In the genomic region with DNA sequence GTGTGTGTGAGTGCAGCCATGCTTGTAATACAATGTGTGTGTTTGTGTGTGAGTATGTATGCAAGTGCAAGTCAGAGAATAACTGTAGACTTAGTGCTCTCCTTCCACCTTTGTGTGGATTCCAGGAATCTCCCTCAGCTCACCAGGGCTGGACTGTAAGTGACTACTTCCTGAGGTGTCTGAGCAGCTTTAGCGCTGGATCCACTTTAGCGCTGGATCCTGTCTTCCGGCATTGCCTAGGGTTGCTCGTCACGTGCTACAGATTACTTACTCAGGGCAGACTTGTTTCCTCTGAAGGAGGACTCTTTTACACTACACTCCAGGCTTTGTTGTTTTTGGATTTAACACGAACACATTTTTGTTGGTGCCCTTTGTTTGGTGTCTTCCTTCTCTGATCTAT, we compare ENCODE assay signal across 24 mouse cellular contexts. TPM values are rescaled to one million over a fixed set of nuclear protein-coding genes. Genes with fewer than 3 reads are reported as not detected.
DNase-seq lines count a peak whose midpoint lies in the region; ATAC-seq and TF ChIP-seq lines count a peak whose summit lies in the region.
"Had no signal": no experiment of that assay in that cellular context is flagged by ENCODE, and none has a peak within 500 bp of the region (broad histone marks: within the 10 kb centered on the region; RNA-seq: fewer than 3 reads in every experiment).

No protein-coding gene starts in this region.

- no peak overlapping the region for H3K9ac ChIP-seq in intestine, embryonic 16.5 days (ENCODE audit: low read depth, low read length)
- H3K9ac ChIP-seq in intestine, postnatal 0 days (ENCODE audit: low read depth, low read length): no peak overlapping the region
- H3K9ac ChIP-seq in neural tube, embryonic 13.5 days: no peak overlapping the region
- no peak overlapping the region for H3K9ac ChIP-seq in neural tube, embryonic 15.5 days (replicated peaks)
- H3K9ac ChIP-seq: hindbrain, embryonic 13.5 days; liver, embryonic 15.5 days; neural tube, embryonic 12.5 days; stomach, embryonic 15.5 days had no signal

- TF ChIP-seq CTCF in intestine, postnatal 0 days (IDR thresholded peaks at IDR 0.05; ENCODE audit: low read depth): no peak

- H3K36me3 ChIP-seq in intestine, embryonic 16.5 days (ENCODE audit: control insufficient read depth, insufficient read depth, low read length): no peaks in the 10 kb centered on the region
- no peaks in the 10 kb centered on the region for H3K36me3 ChIP-seq in intestine, postnatal 0 days (ENCODE audit: control insufficient read depth, insufficient read depth)
- H3K36me3 ChIP-seq in neural tube, embryonic 13.5 days: no peaks in the 10 kb centered on the region
- H3K36me3 ChIP-seq in neural tube, embryonic 15.5 days: no peaks in the 10 kb centered on the region
- H3K36me3 ChIP-seq: forebrain, embryonic 10.5 days; hindbrain, embryonic 13.5 days; limb, embryonic 10.5 days; liver, embryonic 15.5 days; neural tube, embryonic 12.5 days; stomach, embryonic 15.5 days had no signal

- H3K4me2 ChIP-seq in intestine, embryonic 16.5 days (ENCODE audit: low read depth, low read length): no peak overlapping the region
- no peak overlapping the region for H3K4me2 ChIP-seq in intestine, postnatal 0 days (replicated peaks; ENCODE audit: low read depth)
- no peak overlapping the region for H3K4me2 ChIP-seq in neural tube, embryonic 13.5 days
- H3K4me2 ChIP-seq in neural tube, embryonic 15.5 days: no peak overlapping the region
- H3K4me2 ChIP-seq: hindbrain, embryonic 13.5 days; liver, embryonic 15.5 days; neural tube, embryonic 12.5 days; stomach, embryonic 15.5 days had no signal

- H3K9me3 ChIP-seq in intestine, embryonic 16.5 days (ENCODE audit: control insufficient read depth, low read length): no peaks in the 10 kb centered on the region
- H3K9me3 ChIP-seq in intestine, postnatal 0 days (ENCODE audit: control insufficient read depth): no peaks in the 10 kb centered on the region
- H3K9me3 ChIP-seq in neural tube, embryonic 13.5 days: no peaks in the 10 kb centered on the region
- no peaks in the 10 kb centered on the region for H3K9me3 ChIP-seq in neural tube, embryonic 15.5 days (replicated peaks)
- H3K9me3 ChIP-seq: forebrain, embryonic 10.5 days; hindbrain, embryonic 13.5 days; limb, embryonic 10.5 days; liver, embryonic 15.5 days; neural tube, embryonic 12.5 days had no signal

- no peak overlapping the region for H3K27ac ChIP-seq in intestine, embryonic 16.5 days (ENCODE audit: low read length)
- H3K27ac ChIP-seq in intestine, postnatal 0 days (ENCODE audit: low read depth, low read length): no peak overlapping the region
- no peak overlapping the region for H3K27ac ChIP-seq in neural tube, embryonic 13.5 days (replicated peaks)
- H3K27ac ChIP-seq in neural tube, embryonic 15.5 days (replicated peaks): no peak overlapping the region
- H3K27ac ChIP-seq: forebrain, embryonic 10.5 days; hindbrain, embryonic 13.5 days; limb, embryonic 10.5 days; liver, embryonic 15.5 days; neural tube, embryonic 12.5 days; stomach, embryonic 15.5 days had no signal

- peak; percentile 91 for DNase-seq in heart, adult 11 months
- no peak for DNase-seq in heart, postnatal 14 days
- DNase-seq in adrenal gland, adult 2 months: no peak
- DNase-seq in T-cell, adult 2 months (ENCODE audit: low spot score): no peak
- DNase-seq: adrenal gland, postnatal 14 days; cerebellum, adult 9-10 months; gastrocnemius, postnatal 25 days; kidney, adult 8-10 months; kidney, postnatal 14 days; liver; midbrain, embryonic 14.5 days; thymus, postnatal 36 days had no signal

- no peaks in the 10 kb centered on the region for H3K27me3 ChIP-seq in intestine, embryonic 16.5 days (replicated peaks; ENCODE audit: control insufficient read depth, insufficient read depth, low read length)
- H3K27me3 ChIP-seq in intestine, postnatal 0 days (replicated peaks; ENCODE audit: control insufficient read depth, insufficient read depth, low read length): no peaks in the 10 kb centered on the region
- no peaks in the 10 kb centered on the region for H3K27me3 ChIP-seq in neural tube, embryonic 13.5 days
- H3K27me3 ChIP-seq in neural tube, embryonic 15.5 days (replicated peaks): no peaks in the 10 kb centered on the region
- H3K27me3 ChIP-seq: hindbrain, embryonic 13.5 days; liver, embryonic 15.5 days; neural tube, embryonic 12.5 days; Patski; stomach, embryonic 15.5 days had no signal

- peaks cover 3% of the 10 kb centered on the region; the same call in 1 of the 2 replicates for H3K4me1 ChIP-seq in intestine, embryonic 16.5 days (ENCODE audit: control insufficient read depth, insufficient read depth, low read length)
- no peaks in the 10 kb centered on the region; the same call in 1 of the 2 replicates for H3K4me1 ChIP-seq in intestine, postnatal 0 days (replicated peaks; ENCODE audit: control insufficient read depth, insufficient read depth, low read length)
- H3K4me1 ChIP-seq in neural tube, embryonic 13.5 days (replicated peaks): peaks cover 28% of the 10 kb centered on the region
- H3K4me1 ChIP-seq in neural tube, embryonic 15.5 days: peaks cover 8% of the 10 kb centered on the region
- H3K4me1 ChIP-seq: liver, embryonic 15.5 days; stomach, embryonic 15.5 days had no signal

- WGBS in intestine, embryonic 16.5 days: 66% methylated on average over 6 of the region's 6 CpGs
- 73% methylated on average over 6 of the region's 6 CpGs for WGBS in intestine, postnatal 0 days
- 87% methylated on average over 6 of the region's 6 CpGs for WGBS in neural tube, embryonic 13.5 days
- WGBS in neural tube, embryonic 15.5 days: 78% methylated on average over 6 of the region's 6 CpGs

- no peak overlapping the region for H3K4me3 ChIP-seq in intestine, embryonic 16.5 days (ENCODE audit: low read length)
- no peak overlapping the region for H3K4me3 ChIP-seq in intestine, postnatal 0 days (ENCODE audit: low read depth, low read length)
- H3K4me3 ChIP-seq in neural tube, embryonic 13.5 days: no peak overlapping the region
- no peak overlapping the region for H3K4me3 ChIP-seq in neural tube, embryonic 15.5 days (replicated peaks)
- H3K4me3 ChIP-seq: forebrain, embryonic 10.5 days; hindbrain, embryonic 13.5 days; limb, embryonic 10.5 days; liver, embryonic 15.5 days; neural tube, embryonic 12.5 days; stomach, embryonic 15.5 days had no signal

- peak; percentile 38; the same call in 1 of the 2 replicates for ATAC-seq in intestine, embryonic 16.5 days
- ATAC-seq in intestine, postnatal 0 days: no peak
- 0 out of 2 replicates have a peak, but pooled peaks have one; percentile 38 for ATAC-seq in neural tube, embryonic 13.5 days (ENCODE audit: low read depth)
- no peak for ATAC-seq in neural tube, embryonic 15.5 days (ENCODE audit: low FRiP score)
- ATAC-seq: forebrain, embryonic 16.5 days; Patski had no signal

- intact Hi-C loops in heart, postnatal 14 days (cut with DNase I): no loop called here

RNA-seq across cellular contexts. Expression of gene Phlpp1, which starts 48.9 kb away (rescaled TPM):
- total RNA-seq in heart, postnatal 14 days (2021): 10 to 100 TPM; 19.7 TPM
- 2.7 and 2.9 TPM in 2 replicates for polyA plus RNA-seq in intestine, embryonic 16.5 days (2015; fragmentation: Nextera tagmentation; extraction: Ambion mirVana)
- 1.6 and 2.3 TPM in 2 replicates for polyA plus RNA-seq in intestine, postnatal 0 days (2015; fragmentation: Nextera tagmentation; extraction: Ambion mirVana)
- 6.9 and 7.5 TPM in 2 replicates for polyA plus RNA-seq in neural tube, embryonic 13.5 days (2015; fragmentation: Nextera tagmentation; extraction: Ambion mirVana)
- polyA plus RNA-seq in neural tube, embryonic 15.5 days (2015; fragmentation: Nextera tagmentation; extraction: Ambion mirVana): 7.5 and 7.8 TPM in 2 replicates
- total RNA-seq in adrenal gland, adult 2 months (2021): 10 to 100 TPM; 14.1 to 18.0 TPM
- 12.8 and 13.3 TPM in 2 replicates for polyA plus RNA-seq in adrenal gland, adult 2 months (2012; rRNA removed)

Comparison
In these comparisons a context has a peak if more than half of its experiments do, and no peak if none do; other contexts are left out.
1. ATAC-seq: peak in intestine, embryonic 16.5 days (single experiment) and neural tube, embryonic 13.5 days (single experiment); none in intestine, postnatal 0 days (single experiment) and neural tube, embryonic 15.5 days (single experiment).